Mouse (Mus musculus) MEL-GATA-1-ER (cell line): ENCODE data around the gene Parp8.
"Not testable (repeated sequence)": the region's sequence is repeated elsewhere in the genome, so short reads cannot be mapped to it uniquely, and the experiment has no call there.

ENCODE experiments used
- DNase-seq: peaks from one replicate; pipeline ENCODE4 v3.0.0-alpha.2; 2012; ENCODE audit warnings: low read depth; ENCODE audit errors: extremely low read depth

Gene Parp8

DNA sequence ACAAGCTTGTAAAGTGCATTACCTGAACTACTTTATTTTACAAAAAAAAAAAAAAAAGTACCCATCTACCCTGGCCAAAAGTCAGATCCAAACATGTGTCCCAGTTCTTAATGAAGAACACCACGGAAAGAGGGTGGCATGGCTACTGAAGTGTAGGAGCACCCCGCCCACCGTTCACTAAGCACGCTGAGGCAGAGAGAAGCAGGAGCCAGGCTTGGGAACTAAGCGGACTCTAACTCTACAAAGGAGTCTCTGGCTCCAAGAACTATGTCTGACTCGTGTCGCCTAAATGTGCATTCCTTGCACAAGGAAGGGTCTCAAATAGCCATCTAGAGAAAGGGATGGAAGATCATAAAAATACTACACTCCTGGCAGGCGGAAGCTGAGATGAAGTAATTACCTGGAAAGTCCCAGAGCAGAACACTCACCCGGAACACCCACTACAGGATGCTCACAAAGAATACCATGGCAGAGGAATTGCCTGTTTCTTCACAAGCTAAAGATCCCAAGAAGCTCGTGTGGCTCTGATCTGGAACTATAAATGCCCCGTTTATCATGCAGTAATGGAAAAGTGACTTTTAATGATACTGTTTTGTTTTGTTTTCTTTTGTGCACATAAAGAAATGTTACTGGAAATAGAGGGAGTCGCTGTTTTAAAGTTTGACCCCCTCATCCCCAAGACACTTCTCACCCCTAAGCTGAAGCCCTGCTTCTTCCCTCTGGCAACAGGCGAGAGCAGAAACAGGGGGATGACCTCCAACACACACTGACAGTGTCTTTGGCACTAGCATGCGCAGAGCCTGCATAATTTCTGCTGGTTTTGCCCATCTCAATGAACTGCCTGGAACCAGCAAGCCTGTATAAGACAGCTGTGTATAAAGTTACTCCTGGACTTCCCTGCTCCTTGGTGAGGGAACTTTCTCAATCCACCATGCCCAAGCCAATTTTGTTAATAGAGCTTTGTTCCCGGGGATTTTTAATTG is 62.6 kb downstream of the Parp8 start:
- DNase-seq: no peak

DNA sequence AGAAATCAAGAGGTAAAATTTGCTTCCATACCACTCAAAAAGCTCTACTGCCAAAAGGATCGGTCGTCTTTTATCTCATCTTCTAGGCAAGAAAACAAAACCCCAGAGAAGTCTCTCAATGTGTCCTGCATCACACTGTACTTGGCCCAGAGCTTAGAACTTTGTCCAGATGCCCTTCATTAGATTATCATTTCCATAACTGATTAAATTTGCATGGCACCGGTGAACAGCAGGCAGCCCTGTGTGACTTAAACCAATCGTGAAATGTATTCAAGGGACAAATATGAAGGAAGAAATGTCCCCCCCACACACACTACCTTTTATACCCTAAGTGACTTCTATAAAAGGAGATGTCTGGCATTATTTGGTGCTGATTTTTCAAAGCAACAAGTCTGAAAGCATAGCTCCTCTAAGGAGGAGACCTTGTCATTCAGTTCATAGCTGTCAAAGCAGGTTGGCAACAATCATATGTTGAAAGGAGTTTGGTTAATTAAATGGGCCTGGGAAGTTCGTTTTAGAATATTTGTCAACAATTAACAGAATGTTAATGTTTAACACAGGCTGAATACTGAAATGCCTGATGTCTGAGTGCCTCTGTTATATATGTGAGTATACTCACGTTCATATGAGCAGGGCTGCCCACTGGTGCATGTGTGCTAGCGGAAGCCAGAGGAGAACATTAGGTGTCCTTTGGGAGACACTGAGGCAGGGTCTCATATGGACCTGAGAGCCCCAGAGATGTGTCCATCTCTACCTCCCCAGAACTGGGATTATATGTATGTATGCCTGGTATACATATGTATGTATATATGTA is 66.4 kb downstream of the Parp8 start:
- DNase-seq: no peak

- DNase-seq: no peak
These were observed 67.8 kb downstream of the Parp8 start for GRCm38 (mm10) chr13:116957577-116957976.

DNA sequence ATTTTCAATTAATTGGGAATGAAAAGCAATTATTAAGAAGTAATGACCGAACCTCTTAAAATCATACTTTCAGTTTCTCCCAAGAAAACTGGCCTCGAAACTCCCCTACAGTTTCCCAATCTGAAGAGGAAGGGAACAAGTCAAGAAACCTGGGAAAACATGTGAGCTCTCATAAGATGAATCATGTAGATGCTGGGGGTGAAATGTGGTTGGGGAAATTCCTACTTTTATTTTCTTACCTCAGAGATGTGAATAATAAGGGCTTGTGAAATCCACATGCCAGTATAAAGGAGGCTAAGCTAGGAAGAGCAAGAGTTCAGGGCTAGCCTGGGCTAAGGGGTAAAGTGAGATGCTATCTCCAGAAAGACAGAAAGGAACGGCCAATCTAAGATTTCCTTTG is 74.0 kb downstream of the Parp8 start:
- no peak for DNase-seq

GRCm38 (mm10) chr13:116949527-116949926 is 75.8 kb downstream of the Parp8 start:
- DNase-seq: peak; percentile 23

- no peak for DNase-seq
These were observed 76.3 kb downstream of the Parp8 start for GRCm38 (mm10) chr13:116949056-116949455.

GRCm38 (mm10) chr13:116948299-116948659 is 77.1 kb downstream of the Parp8 start:
- DNase-seq: no peak

- no peak for DNase-seq
These were observed 77.6 kb downstream of the Parp8 start for GRCm38 (mm10) chr13:116947611-116948298.

DNA sequence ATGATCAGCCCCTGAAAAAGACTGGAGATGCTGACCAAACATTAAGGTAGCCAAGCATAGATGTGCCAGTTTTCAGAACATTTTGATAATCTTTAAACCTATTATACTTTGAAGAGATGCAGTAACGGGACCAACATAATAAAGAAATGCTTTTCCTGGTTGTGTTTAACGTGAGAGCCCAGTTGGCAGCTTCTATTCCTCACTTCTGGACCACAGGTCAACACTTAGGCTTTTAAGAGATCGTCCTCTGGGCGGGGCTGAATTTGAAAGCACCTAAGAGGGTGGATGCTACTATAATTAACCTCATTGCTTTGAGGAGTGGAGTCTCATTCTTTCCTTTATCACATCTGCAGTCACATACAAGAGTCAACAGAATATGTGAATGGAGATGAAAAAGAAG is 78.8 kb downstream of the Parp8 start:
- DNase-seq: no peak

DNA sequence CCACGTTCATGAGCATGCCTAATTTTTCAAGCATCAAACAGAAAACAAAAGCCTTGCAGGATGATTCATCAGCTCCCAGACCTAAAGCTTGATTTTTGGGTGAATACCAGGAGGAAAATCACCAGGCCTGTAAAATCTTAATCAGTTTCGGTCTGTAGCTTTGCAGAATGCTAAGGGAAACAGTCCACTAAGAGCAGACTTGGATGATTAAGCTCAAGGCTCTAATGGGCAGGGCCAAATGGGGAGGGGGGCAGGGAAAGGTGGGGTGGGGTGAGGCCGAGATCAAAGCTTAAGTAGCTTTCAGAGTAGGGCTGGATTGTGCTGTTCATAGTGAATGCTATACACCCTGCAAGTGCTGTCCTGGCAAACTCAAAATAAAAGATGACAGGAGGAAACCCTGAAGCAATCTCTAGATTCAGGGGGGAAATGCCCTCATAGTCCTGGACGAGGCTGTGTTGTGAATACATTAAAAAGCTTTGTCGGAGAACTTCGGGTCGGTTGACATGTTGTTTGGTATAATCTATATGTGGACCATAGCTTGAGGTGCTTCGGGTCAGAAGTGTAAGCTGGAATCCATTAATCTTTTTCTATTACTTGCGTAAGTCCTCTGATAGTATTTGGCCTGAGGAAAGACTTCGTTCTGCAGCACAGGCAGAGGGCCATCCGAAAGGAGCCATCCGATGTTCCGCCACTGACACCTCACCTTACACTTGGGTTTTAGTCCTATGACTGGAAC is 83.9 kb downstream of the Parp8 start:
- no peak for DNase-seq

DNA sequence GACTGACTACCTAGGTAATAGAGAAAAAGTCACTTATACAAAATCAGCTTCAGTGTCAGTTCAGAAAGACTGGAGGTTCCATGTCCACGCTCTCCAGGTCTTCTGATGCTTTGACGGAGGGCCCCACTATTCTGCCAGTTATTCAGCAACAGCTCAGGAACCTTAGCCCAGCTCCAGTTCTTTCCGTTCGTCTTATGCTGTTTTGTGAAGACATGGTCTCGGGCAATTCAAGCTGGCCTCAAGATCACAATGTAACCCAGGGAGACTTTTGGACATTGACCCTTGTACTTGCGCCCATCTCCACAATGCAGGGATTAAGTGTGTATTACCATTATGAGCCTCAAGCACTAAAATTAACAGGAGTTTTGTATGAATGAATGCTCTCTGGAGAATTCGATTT is 84.6 kb downstream of the Parp8 start:
- DNase-seq: no peak

DNA sequence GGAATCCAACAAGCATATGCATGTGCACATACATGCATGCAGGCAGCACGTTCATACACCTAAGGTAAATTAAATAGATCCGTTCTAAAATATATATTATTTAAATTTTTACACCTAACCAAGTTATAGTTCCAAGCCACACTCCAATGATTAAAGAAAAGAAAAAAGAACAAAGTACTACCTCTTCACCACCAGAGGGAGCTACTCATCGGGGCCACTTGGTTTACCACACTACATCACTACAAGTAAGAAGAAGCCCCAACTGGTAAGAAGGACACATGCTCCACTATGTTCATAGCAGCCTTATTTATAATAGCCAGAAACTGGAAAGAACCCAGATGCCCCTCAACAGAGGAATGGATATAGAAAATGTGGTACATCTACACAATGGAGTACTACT is 88.3 kb downstream of the Parp8 start:
- not testable (repeated sequence) for DNase-seq

DNA sequence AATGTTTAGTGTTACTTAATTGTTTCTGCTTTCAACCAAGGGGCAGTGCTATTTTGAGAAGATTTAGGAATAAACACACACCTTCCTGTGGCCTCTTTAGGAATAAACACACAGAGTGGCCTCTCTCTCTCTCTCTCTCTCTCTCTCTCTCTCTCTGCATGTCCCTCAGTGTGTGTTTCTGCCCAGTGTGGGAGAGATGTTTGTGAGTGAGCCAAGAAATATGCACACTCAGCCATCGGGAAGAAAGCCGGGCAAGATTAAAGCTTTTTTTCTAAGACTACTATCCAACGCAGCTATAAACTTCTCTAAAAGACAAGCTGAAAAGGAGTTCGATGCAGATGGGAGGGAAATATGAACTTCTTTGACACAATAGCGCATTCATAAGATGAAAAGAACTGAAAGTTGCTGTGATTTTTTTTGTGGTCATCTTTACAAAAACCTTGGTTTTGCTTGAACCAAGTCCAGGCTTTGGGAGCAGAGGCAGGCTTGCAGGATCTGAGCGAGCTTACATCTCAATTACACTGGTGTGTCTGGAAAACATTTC is 107.9 kb downstream of the Parp8 start:
- no peak for DNase-seq

- no peak for DNase-seq
These were observed 117.1 kb downstream of the Parp8 start for GRCm38 (mm10) chr13:116908284-116908683.

GRCm38 (mm10) chr13:116903394-116903793 is 121.9 kb downstream of the Parp8 start:
- DNase-seq: no peak

- DNase-seq: no peak
These were observed 126.9 kb downstream of the Parp8 start for GRCm38 (mm10) chr13:116898395-116898794.

GRCm38 (mm10) chr13:116897711-116898110 is 127.6 kb downstream of the Parp8 start:
- DNase-seq: no peak

GRCm38 (mm10) chr13:116884422-116884942 is 140.9 kb downstream of the Parp8 start:
- DNase-seq: no peak

DNA sequence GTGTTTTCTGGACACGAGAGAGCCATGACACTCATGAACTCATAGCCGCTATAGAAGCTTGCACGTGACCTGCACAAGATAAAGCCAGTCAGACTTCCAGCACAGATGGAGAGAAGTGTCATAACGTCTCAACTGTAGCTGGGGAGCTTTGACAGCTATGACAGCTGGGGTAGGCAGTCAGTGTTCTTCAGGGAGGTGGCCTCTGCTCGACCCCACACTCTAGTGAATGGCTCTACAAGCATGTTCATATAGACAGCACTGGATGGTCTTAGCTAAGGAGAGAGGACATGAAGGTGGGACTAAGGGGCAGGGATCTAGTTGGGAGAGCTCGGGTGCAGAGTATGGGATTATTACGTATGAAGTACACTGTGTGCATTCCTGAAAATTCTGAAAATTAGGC is 143.1 kb downstream of the Parp8 start:
- DNase-seq: no peak

GRCm38 (mm10) chr13:116879580-116880192 is 145.7 kb downstream of the Parp8 start:
- no peak for DNase-seq
